In the genomic region with DNA sequence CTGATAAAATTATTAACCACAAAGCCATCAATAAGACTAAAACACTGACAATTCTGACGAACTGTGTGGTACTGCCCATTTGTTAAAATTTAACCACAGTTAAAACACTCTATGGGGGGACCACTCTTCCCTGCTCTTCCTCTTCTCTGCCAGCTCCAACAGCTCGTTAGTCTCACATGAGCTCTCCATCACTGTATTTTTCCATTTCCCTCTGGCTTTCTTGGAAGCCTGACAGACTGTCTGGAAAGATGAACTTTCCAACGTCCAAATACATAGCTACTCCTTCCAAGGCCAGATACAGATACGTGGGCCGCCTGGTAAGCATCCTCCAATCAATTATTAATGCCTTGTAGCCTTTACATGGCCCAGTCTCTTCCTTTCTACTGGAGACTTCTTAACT, we compare ENCODE assay signal across 15 mouse cellular contexts. TPM values are rescaled to one million over a fixed set of nuclear protein-coding genes. Genes with fewer than 3 reads are reported as not detected.
DNase-seq lines count a peak whose midpoint lies in the region; ATAC-seq and TF ChIP-seq lines count a peak whose summit lies in the region.
"Had no signal": no experiment of that assay in that cellular context is flagged by ENCODE, and none has a peak within 500 bp of the region (broad histone marks: within the 10 kb centered on the region; RNA-seq: fewer than 3 reads in every experiment).

No protein-coding gene starts in this region.

- DNase-seq in heart, postnatal 4 days = peak; percentile 33
- no peak for DNase-seq in stomach, postnatal 0 days (ENCODE audit: low spot score)
- peak; percentile 64 to 85 for DNase-seq in cerebellum, postnatal 14 days
- DNase-seq in right cerebral cortex, adult 18-20 months = no peak
- no peak for DNase-seq in T-cell, adult 2 months (ENCODE audit: low spot score)
- DNase-seq: gastrocnemius, postnatal 10 days; right cerebral cortex, postnatal 14 days had no signal

- 69% methylated on average over 5 of the region's 5 CpGs for WGBS in heart, embryonic 12.5 days
- 32% methylated on average over 5 of the region's 5 CpGs for WGBS in stomach, embryonic 16.5 days
- WGBS in stomach, postnatal 0 days = 30% methylated on average over 5 of the region's 5 CpGs

- H3K4me3 ChIP-seq in heart, embryonic 12.5 days = no peak overlapping the region
- H3K4me3 ChIP-seq in stomach, embryonic 16.5 days (replicated peaks; ENCODE audit: low read length) = no peak overlapping the region
- no peak overlapping the region for H3K4me3 ChIP-seq in stomach, postnatal 0 days (ENCODE audit: low read depth, low read length)
- H3K4me3 ChIP-seq: erythroblast, embryonic 14.5 days; hindbrain, embryonic 13.5 days; liver, embryonic 12.5 days; neural tube, embryonic 12.5 days; stomach, embryonic 15.5 days had no signal

- no peaks in the 10 kb centered on the region for H3K36me3 ChIP-seq in heart, embryonic 12.5 days
- H3K36me3 ChIP-seq in stomach, embryonic 16.5 days (ENCODE audit: control insufficient read depth, insufficient read depth, low read length) = no peaks in the 10 kb centered on the region
- no peaks in the 10 kb centered on the region for H3K36me3 ChIP-seq in stomach, postnatal 0 days (ENCODE audit: control insufficient read depth, insufficient read depth, low read length)
- H3K36me3 ChIP-seq: hindbrain, embryonic 13.5 days; neural tube, embryonic 12.5 days; stomach, embryonic 15.5 days had no signal

- TF ChIP-seq CTCF in stomach, postnatal 0 days (IDR thresholded peaks at IDR 0.05; ENCODE audit: low read depth) = no peak

- no peak overlapping the region for H3K4me2 ChIP-seq in heart, embryonic 12.5 days
- no peak overlapping the region for H3K4me2 ChIP-seq in stomach, embryonic 16.5 days (ENCODE audit: low read depth, low read length)
- H3K4me2 ChIP-seq in stomach, postnatal 0 days (replicated peaks; ENCODE audit: low read depth) = no peak overlapping the region
- H3K4me2 ChIP-seq: hindbrain, embryonic 13.5 days; liver, embryonic 12.5 days; neural tube, embryonic 12.5 days; stomach, embryonic 15.5 days had no signal

- no peak overlapping the region for H3K27ac ChIP-seq in heart, embryonic 12.5 days (ENCODE audit: poor library complexity, severe bottlenecking)
- no peak overlapping the region for H3K27ac ChIP-seq in stomach, embryonic 16.5 days (ENCODE audit: low read length)
- no peak overlapping the region for H3K27ac ChIP-seq in stomach, postnatal 0 days (replicated peaks)
- H3K27ac ChIP-seq: hindbrain, embryonic 13.5 days; liver, embryonic 12.5 days; neural tube, embryonic 12.5 days; stomach, embryonic 15.5 days had no signal

- no peak for TF ChIP-seq EP300 in stomach, postnatal 0 days (optimal IDR thresholded peaks at IDR 0.05)

- no peak overlapping the region for H3K9ac ChIP-seq in heart, embryonic 12.5 days
- no peak overlapping the region for H3K9ac ChIP-seq in stomach, embryonic 16.5 days (ENCODE audit: low read length)
- H3K9ac ChIP-seq in stomach, postnatal 0 days (ENCODE audit: low read length) = no peak overlapping the region
- H3K9ac ChIP-seq: hindbrain, embryonic 13.5 days; liver, embryonic 12.5 days; neural tube, embryonic 12.5 days; stomach, embryonic 15.5 days had no signal

- H3K4me1 ChIP-seq in heart, embryonic 12.5 days (replicated peaks) = peaks cover 9% of the 10 kb centered on the region; the same call in 1 of the 2 replicates
- H3K4me1 ChIP-seq in stomach, embryonic 16.5 days (ENCODE audit: control insufficient read depth, insufficient read depth, low read length) = peaks cover 5% of the 10 kb centered on the region
- no peaks in the 10 kb centered on the region for H3K4me1 ChIP-seq in stomach, postnatal 0 days (replicated peaks; ENCODE audit: control insufficient read depth, insufficient read depth)
- H3K4me1 ChIP-seq: neural tube, embryonic 12.5 days had no signal

- H3K27me3 ChIP-seq in heart, embryonic 12.5 days (replicated peaks) = no peaks in the 10 kb centered on the region
- no peaks in the 10 kb centered on the region for H3K27me3 ChIP-seq in stomach, embryonic 16.5 days (ENCODE audit: control insufficient read depth, insufficient read depth, low read length)
- no peaks in the 10 kb centered on the region for H3K27me3 ChIP-seq in stomach, postnatal 0 days (ENCODE audit: control insufficient read depth, insufficient read depth, low read length)
- H3K27me3 ChIP-seq: hindbrain, embryonic 13.5 days; liver, embryonic 12.5 days; neural tube, embryonic 12.5 days; stomach, embryonic 15.5 days had no signal

- no peaks in the 10 kb centered on the region for H3K9me3 ChIP-seq in heart, embryonic 12.5 days (replicated peaks)
- no peaks in the 10 kb centered on the region for H3K9me3 ChIP-seq in stomach, embryonic 16.5 days (replicated peaks; ENCODE audit: control insufficient read depth, low read length)
- no peaks in the 10 kb centered on the region for H3K9me3 ChIP-seq in stomach, postnatal 0 days (ENCODE audit: control insufficient read depth, low read length)
- H3K9me3 ChIP-seq: hindbrain, embryonic 13.5 days; liver, embryonic 12.5 days; neural tube, embryonic 12.5 days; stomach, embryonic 15.5 days had no signal

- no peak for ATAC-seq in heart, embryonic 12.5 days (ENCODE audit: insufficient number of reproducible peaks, low FRiP score)
- peak; percentile 25; the same call in 1 of the 2 replicates for ATAC-seq in stomach, embryonic 16.5 days (ENCODE audit: insufficient read depth, low FRiP score)
- ATAC-seq in stomach, postnatal 0 days (ENCODE audit: low FRiP score, low TSS enrichment) = no peak
- ATAC-seq: activated CD4-positive, CD25-positive, alpha-beta regulatory T cell, adult 4 months had no signal

RNA-seq across cellular contexts. Expression of gene Slc16a10, which starts 38.3 kb away (rescaled TPM):
- 10 to 100 TPM; 12.9 to 14.3 TPM for total RNA-seq in heart, postnatal 4 days (2021)
- 22.1 and 22.5 TPM in 2 replicates for polyA plus RNA-seq in heart, embryonic 12.5 days (2016; fragmentation: Nextera tagmentation; extraction: Ambion mirVana)
- 11.0 and 12.2 TPM in 2 replicates for polyA plus RNA-seq in stomach, embryonic 16.5 days (2015; fragmentation: Nextera tagmentation; extraction: Ambion mirVana)
- polyA plus RNA-seq in stomach, postnatal 0 days (2015; fragmentation: Nextera tagmentation; extraction: Ambion mirVana) = 2.5 and 2.6 TPM in 2 replicates

Comparison
In these comparisons a context has a peak if more than half of its experiments do, and no peak if none do; other contexts are left out.
1. DNase-seq: peak in heart, postnatal 4 days (single experiment) and cerebellum, postnatal 14 days (2 of 2); none in stomach, postnatal 0 days (single experiment), right cerebral cortex, adult 18-20 months (single experiment) and T-cell, adult 2 months (single experiment).